Mouse (Mus musculus): ENCODE results near the gene Gif. TPM values are rescaled to one million over a fixed set of nuclear protein-coding genes. Genes with fewer than 3 reads are reported as not detected.

Gif gene
- polyA plus RNA-seq, 1 experiment: not detected

DNA sequence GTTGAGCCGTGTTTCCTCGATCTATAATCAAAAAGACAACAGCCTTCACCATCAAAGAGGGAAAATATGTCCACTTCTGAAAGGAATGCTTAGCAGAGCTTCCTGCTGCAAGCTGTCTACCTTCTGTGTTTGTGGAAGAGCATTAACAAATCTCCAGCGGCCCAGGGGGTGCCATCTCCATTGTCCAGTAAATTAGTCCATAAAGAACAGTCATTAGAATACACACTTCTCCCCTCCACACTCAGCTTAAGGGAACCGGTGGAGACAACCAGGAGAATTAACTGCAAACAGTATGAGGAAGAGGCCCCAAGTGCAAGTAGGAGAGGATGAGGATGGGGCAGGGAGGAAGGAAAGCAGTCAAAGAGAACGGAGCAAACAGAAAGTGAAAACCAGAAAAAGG is 44.5 kb downstream of the Gif start:
- Histone ChIP-seq H3K27ac (ENCODE audit: insufficient read depth, low read depth, low read length) (no peak overlapping the region), H3K4me3 (ENCODE audit: insufficient read depth, low read length) (no peak overlapping the region)
- TF ChIP-seq POLR2A (IDR thresholded peaks at IDR 0.05; ENCODE audit: borderline replicate concordance, low read depth, low read length) (no peak), CTCF (IDR thresholded peaks at IDR 0.05; ENCODE audit: low read depth, low read length) (no peak)

DNA sequence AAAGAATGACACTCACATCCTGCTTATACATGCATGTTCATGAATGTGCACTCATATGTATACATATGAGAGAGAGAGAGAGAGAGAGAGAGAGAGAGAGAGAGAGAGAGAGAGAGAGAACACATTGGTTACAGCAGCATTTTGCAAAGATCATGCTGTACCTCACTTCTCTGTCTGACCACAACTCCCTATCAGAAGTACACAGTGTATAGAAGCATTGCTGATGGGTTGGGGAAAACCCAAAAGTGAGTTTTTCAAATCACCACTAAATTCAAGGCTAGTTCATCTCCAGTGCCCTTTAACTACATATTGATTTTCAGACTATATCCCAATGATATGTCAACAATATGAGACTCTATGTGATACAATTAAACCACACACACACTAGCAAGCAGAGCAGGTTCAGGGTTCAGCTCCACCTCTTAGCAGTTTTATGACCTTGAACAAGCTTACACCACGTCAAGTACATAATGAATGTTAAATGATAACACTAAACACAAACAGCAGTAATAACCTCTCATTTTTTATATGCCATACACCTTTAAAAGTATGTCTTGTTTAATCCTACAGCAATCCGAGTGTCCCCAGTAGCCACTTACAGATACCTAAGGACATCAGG is 46.5 kb downstream of the Gif start:
- H3K27ac ChIP-seq (ENCODE audit: insufficient read depth, low read depth, low read length): no peak overlapping the region
- H3K4me1 ChIP-seq (ENCODE audit: control insufficient read depth, insufficient read depth, low read length): peaks cover 9% of the 10 kb centered on the region
- TF ChIP-seq CTCF (IDR thresholded peaks at IDR 0.05; ENCODE audit: low read depth, low read length) (no peak), POLR2A (IDR thresholded peaks at IDR 0.05; ENCODE audit: borderline replicate concordance, low read depth, low read length) (no peak)
- H3K4me3 ChIP-seq (ENCODE audit: insufficient read depth, low read length): no peak overlapping the region

More for the DNA sequence above, 44.5 kb downstream of the Gif start:
- H3K4me1 ChIP-seq (ENCODE audit: control insufficient read depth, insufficient read depth, low read length): peaks cover 19% of the 10 kb centered on the region

DNA sequence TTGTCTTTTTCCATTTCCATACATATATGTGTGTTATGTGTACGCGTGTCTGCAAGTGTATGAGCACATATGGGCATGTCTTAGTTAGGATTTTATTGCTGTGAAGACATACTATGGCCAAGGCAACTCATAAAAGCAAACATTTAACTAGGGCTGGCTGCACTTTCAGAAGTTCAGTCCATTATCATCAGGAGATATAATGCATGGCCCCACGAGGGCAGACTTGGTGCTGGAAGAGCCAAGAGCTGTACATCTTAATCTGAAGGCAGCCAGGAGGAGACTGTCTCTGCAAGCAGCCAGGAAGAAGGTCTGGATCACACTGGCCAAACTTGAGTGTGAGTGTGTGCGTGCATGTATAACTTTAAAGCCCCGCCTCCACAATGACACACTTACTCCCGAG is 47.1 kb downstream of the Gif start:
- Histone ChIP-seq H3K4me3 (ENCODE audit: insufficient read depth, low read length) (no peak overlapping the region), H3K27ac (ENCODE audit: insufficient read depth, low read depth, low read length) (no peak overlapping the region), H3K4me1 (ENCODE audit: control insufficient read depth, insufficient read depth, low read length) (peaks cover 9% of the 10 kb centered on the region)
- no peak for TF ChIP-seq POLR2A (IDR thresholded peaks at IDR 0.05; ENCODE audit: borderline replicate concordance, low read depth, low read length)
- no peak for TF ChIP-seq CTCF (IDR thresholded peaks at IDR 0.05; ENCODE audit: low read depth, low read length)

DNA sequence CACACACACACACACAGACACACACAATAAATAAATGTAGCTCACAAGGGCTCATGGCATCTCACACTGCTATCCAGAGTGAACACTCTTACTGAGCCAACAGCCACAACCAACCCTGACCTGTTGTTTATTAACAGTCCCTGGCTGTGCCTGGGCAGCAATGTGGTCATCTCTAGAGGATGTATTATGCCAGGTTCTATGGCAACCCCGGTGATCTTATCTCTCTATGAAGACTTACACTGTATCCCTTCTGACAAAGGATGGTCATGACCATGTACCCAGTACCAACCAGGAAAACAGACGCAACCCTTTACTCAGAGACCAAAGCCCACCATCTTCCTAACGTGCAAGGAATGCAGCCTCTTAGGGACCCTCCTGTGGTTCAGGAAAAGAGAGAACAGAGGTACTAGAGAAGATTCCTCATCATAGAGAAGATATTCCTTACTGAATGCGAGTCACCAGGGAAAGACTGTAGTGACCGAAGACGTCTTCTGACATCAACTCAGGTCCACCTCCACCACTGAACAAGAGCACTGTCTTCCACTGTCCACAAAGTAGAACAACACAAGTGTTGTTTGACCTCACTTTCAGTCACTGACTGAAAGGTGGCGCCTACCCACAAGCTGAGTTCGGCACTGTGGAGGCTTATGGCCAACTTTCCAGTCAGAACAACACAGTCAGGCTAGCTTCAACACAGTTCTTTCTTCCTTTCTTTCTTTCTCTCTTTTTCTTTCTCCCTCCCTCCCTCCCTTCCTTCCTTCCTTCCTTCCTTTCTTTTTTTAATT is 53.4 kb downstream of the Gif start:
- no peak overlapping the region for H3K27ac ChIP-seq (ENCODE audit: insufficient read depth, low read depth, low read length)
- TF ChIP-seq CTCF (IDR thresholded peaks at IDR 0.05; ENCODE audit: low read depth, low read length): no peak
- no peak for TF ChIP-seq POLR2A (IDR thresholded peaks at IDR 0.05; ENCODE audit: borderline replicate concordance, low read depth, low read length)
- H3K4me3 ChIP-seq (ENCODE audit: insufficient read depth, low read length): no peak overlapping the region
- H3K4me1 ChIP-seq (ENCODE audit: control insufficient read depth, insufficient read depth, low read length): peaks cover 22% of the 10 kb centered on the region

DNA sequence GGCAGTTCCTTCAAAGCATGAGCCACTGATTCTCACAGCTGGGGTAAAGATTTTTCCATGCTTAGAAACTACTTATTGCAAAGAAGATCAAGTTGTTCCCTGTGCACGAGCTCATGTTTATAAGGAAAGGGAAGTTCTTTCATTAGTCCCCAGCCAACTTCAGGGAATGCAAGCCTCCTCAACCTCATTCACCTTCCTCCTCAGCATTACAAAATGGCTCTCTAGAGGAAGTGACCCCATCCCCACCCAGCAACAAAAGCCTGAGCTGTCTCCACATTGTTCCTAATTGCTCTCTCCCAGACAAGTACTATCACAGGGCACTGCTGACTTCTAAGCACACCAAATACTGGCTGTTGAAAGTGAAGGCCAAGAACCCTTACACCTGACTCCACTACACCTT is 57.1 kb downstream of the Gif start:
- Histone ChIP-seq H3K4me3 (ENCODE audit: insufficient read depth, low read length) (no peak overlapping the region), H3K4me1 (ENCODE audit: control insufficient read depth, insufficient read depth, low read length) (peaks cover 43% of the 10 kb centered on the region), H3K27ac (ENCODE audit: insufficient read depth, low read depth, low read length) (peak overlapping the region; percentile 39)
- TF ChIP-seq POLR2A (IDR thresholded peaks at IDR 0.05; ENCODE audit: borderline replicate concordance, low read depth, low read length): no peak
- TF ChIP-seq CTCF (IDR thresholded peaks at IDR 0.05; ENCODE audit: low read depth, low read length): no peak

DNA sequence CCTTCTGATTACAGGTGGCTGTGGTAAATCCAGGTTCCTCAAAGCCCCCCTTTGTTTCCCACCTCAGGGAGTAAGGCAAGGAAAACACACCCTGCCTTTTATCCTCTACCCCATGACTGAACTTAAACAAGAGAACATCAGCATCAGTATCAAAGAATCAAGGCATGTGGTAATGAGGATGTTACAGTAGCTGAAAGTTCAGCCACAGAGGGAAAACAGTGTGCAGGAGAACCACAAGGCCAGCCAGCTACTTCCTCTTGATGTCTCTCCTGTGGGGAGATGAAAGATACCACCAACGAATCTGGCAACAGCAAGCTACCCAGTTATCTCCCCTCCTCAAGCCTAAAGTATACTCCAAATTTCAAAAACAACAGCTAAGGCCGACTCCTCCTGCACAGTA is 59.9 kb downstream of the Gif start:
- peak overlapping the region; percentile 12 for H3K27ac ChIP-seq (ENCODE audit: insufficient read depth, low read depth, low read length)
- H3K4me1 ChIP-seq (ENCODE audit: control insufficient read depth, insufficient read depth, low read length): peaks cover 62% of the 10 kb centered on the region
- H3K4me3 ChIP-seq (ENCODE audit: insufficient read depth, low read length): no peak overlapping the region
- no peak for TF ChIP-seq CTCF (IDR thresholded peaks at IDR 0.05; ENCODE audit: low read depth, low read length)
- TF ChIP-seq POLR2A (IDR thresholded peaks at IDR 0.05; ENCODE audit: borderline replicate concordance, low read depth, low read length): no peak

DNA sequence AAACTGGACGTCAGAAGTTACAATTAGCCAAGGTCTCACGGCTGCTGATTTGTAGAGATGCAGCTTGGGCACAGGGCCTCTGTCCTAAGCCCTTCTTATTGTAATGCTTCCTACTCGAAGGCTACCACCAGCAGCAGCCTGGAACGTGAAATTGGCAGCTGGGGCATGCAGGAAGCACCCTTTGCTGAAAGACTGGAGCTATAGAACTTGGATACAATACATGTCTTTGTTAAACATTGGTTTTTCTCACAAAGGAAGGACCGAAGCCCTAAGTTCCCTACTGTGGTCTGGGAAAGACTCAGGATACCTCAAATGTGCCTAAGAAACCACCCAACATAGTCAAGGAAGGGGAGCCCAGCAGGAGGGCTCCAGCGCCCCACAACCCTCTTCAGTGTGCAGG is 60.5 kb downstream of the Gif start:
- peaks cover 66% of the 10 kb centered on the region for H3K4me1 ChIP-seq (ENCODE audit: control insufficient read depth, insufficient read depth, low read length)
- peak overlapping the region; percentile 58 for H3K27ac ChIP-seq (ENCODE audit: insufficient read depth, low read depth, low read length)
- no peak overlapping the region for H3K4me3 ChIP-seq (ENCODE audit: insufficient read depth, low read length)
- TF ChIP-seq CTCF (IDR thresholded peaks at IDR 0.05; ENCODE audit: low read depth, low read length) (no peak), POLR2A (IDR thresholded peaks at IDR 0.05; ENCODE audit: borderline replicate concordance, low read depth, low read length) (no peak)

DNA sequence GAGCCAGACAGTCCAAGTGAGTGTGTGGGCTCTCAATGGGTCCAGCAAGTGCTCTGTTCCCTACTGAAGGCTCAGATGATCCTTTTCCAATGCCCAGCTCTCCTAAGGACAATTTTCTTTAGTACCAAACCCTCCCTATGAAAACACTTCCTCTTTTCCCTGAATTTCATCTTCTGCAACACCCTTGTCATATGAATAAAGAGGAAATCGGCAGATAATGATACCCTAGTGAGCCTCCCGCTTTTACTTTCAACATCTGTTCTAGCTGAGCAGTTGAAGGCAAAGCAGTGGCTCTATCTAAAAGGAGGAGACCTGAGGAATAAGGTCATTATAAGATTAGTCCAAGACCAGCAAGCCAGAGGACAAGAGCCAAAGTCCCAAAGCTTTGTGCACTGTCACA is 61.1 kb downstream of the Gif start:
- Histone ChIP-seq H3K4me3 (ENCODE audit: insufficient read depth, low read length) (no peak overlapping the region), H3K4me1 (ENCODE audit: control insufficient read depth, insufficient read depth, low read length) (peaks cover 70% of the 10 kb centered on the region), H3K27ac (ENCODE audit: insufficient read depth, low read depth, low read length) (peak overlapping the region; percentile 58)
- no peak for TF ChIP-seq CTCF (IDR thresholded peaks at IDR 0.05; ENCODE audit: low read depth, low read length)
- TF ChIP-seq POLR2A (IDR thresholded peaks at IDR 0.05; ENCODE audit: borderline replicate concordance, low read depth, low read length): no peak

DNA sequence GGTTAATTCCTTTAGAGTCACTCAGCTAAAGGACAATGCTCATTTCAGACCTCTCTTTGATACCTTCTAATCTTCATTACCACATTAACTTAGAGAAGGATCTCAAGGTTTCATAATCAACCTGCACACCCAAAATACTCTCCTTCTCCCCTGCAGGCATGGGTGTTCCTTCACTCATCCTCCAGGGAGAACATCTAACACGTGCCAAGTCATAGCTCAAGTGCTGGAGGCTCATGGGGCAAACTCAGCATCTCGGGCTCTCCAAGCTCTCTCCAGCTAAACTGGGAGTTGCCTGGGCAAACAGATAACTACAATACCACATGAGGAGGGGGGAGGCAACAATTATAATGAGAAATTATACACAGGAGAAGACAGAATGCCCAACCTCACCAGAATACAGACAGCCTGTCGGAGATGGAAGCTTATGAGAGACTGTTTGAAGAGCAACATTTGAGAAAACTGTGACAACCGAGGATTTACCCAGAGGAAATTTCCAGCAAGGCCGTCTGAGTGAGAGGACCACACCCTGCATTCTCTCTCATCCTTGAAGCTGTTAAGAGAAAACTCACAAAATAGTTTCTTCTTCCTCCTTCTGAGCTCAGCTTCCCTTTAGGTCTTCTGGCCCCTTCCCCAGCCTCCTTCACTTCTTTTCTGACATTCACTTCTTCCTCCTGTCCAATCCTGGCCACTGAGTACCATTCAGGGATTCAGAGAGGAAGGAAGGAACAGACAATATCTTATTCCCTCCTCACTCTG is 62.8 kb downstream of the Gif start:
- H3K4me3 ChIP-seq (ENCODE audit: insufficient read depth, low read length): no peak overlapping the region
- H3K27ac ChIP-seq (ENCODE audit: insufficient read depth, low read depth, low read length): 0 out of 2 replicates have a peak overlapping the region, but pooled peaks have one; percentile 6
- TF ChIP-seq POLR2A (IDR thresholded peaks at IDR 0.05; ENCODE audit: borderline replicate concordance, low read depth, low read length) (no peak), CTCF (IDR thresholded peaks at IDR 0.05; ENCODE audit: low read depth, low read length) (no peak)
- peaks cover 70% of the 10 kb centered on the region for H3K4me1 ChIP-seq (ENCODE audit: control insufficient read depth, insufficient read depth, low read length)

Measured in bone marrow macrophage, adult 2 months (primary cell).